Comparison of ENCODE assay signal across 26 mouse cellular contexts in the genomic region with DNA sequence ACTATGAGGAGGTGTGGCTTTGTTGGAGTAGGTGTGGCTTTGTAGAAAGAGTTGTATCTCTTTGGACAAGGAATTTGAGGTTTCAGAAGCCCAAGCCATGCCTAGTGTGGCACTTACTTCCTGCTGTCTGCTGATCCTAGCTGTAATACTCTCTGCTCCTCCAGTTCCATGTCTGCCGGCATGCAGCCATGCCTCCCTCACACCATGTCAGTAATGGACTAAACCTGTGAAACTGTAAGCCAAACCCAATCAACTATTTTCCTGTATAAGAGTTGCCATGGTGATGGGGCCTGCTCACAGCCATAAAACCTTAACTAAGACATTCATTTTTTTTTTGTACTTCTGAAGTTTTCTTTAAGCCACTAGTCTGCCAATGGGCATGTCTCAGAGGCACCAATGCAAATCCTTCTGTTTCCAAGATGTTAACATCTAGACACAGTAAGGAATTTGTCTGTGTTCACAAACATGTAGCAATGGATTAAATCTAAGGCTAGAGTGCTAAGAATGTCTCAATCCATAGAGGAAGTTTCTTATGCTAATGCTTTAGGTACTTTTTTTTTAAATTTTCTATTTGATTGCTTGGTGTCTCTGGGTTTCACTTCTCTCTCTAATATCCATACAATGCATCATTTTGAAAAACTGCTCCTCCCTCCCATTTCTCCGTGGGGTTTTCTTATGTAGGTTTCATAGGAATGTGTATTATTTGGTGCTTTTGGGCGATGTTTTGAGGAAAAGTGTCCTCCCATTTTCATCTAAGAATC.
"Had no signal": no experiment of that assay in that cellular context is flagged by ENCODE, and none has a peak within 500 bp of the region (broad histone marks: within the 10 kb centered on the region; RNA-seq: fewer than 3 reads in every experiment).

No protein-coding gene starts in this region.

- H3K4me1 ChIP-seq: heart, embryonic 10.5 days; heart, embryonic 13.5 days; heart, embryonic 15.5 days; hindbrain, embryonic 13.5 days; intestine, embryonic 15.5 days; limb, embryonic 13.5 days; limb, embryonic 15.5 days; liver, embryonic 12.5 days had no signal

- H3K9ac ChIP-seq: heart, embryonic 13.5 days; heart, embryonic 15.5 days; hindbrain, embryonic 13.5 days; intestine, embryonic 15.5 days; limb, embryonic 13.5 days; limb, embryonic 15.5 days; liver, embryonic 12.5 days; liver, embryonic 14.5 days had no signal

- DNase-seq: gastrocnemius, adult 2 months; gastrocnemius, postnatal 10 days; gastrocnemius, postnatal 25 days; heart, adult 11 months; heart, postnatal 14 days; heart, postnatal 36 days; kidney, adult 18-20 months; kidney, adult 8-10 months; kidney, postnatal 10 days; kidney, postnatal 25 days; kidney, postnatal 4 days; left cerebral cortex, postnatal 4 days had no signal

- H3K4me2 ChIP-seq: heart, embryonic 13.5 days; heart, embryonic 15.5 days; hindbrain, embryonic 13.5 days; intestine, embryonic 15.5 days; limb, embryonic 13.5 days; limb, embryonic 15.5 days; liver, embryonic 12.5 days had no signal

- ATAC-seq: hindbrain, embryonic 16.5 days; inflammation-experienced regulatory T-cells, adult 6 months; intestine, embryonic 15.5 days; intestine, postnatal 0 days; liver, embryonic 12.5 days had no signal

- H3K36me3 ChIP-seq: heart, embryonic 10.5 days; heart, embryonic 13.5 days; heart, embryonic 15.5 days; hindbrain, embryonic 13.5 days; intestine, embryonic 15.5 days; limb, embryonic 13.5 days; limb, embryonic 15.5 days; liver, embryonic 12.5 days had no signal

- H3K4me3 ChIP-seq: gastrocnemius, adult 2 months; heart, embryonic 10.5 days; heart, embryonic 13.5 days; heart, embryonic 15.5 days; hindbrain, embryonic 13.5 days; intestine, embryonic 15.5 days; layer of hippocampus, adult 2 months; left cerebral cortex, adult 2 months; limb, embryonic 13.5 days; limb, embryonic 15.5 days; liver, embryonic 12.5 days had no signal

- H3K9me3 ChIP-seq: heart, embryonic 10.5 days; heart, embryonic 13.5 days; heart, embryonic 15.5 days; hindbrain, embryonic 13.5 days; intestine, embryonic 15.5 days; limb, embryonic 13.5 days; limb, embryonic 15.5 days; liver, embryonic 12.5 days had no signal

- H3K27ac ChIP-seq: gastrocnemius, adult 2 months; heart, embryonic 10.5 days; heart, embryonic 13.5 days; heart, embryonic 15.5 days; hindbrain, embryonic 13.5 days; intestine, embryonic 15.5 days; layer of hippocampus, adult 2 months; left cerebral cortex, adult 2 months; limb, embryonic 13.5 days; limb, embryonic 15.5 days; liver, embryonic 12.5 days; liver, embryonic 14.5 days had no signal

- H3K27me3 ChIP-seq: heart, embryonic 13.5 days; heart, embryonic 15.5 days; hindbrain, embryonic 13.5 days; intestine, embryonic 15.5 days; limb, embryonic 13.5 days; limb, embryonic 15.5 days; liver, embryonic 12.5 days had no signal
